Mouse (Mus musculus) frontal cortex, adult 2 months (tissue): ENCODE data around the gene Fmnl2. TPM values are rescaled to one million over a fixed set of nuclear protein-coding genes. Genes with fewer than 3 reads are reported as not detected.

ENCODE experiments used
- DNase-seq, 2 experiments: peaks; one replicate each; pipeline ENCODE4 v3.0.0; 2022; ENCODE audit warnings: low spot score in 1 of 2; ENCODE audit errors: extremely low spot score in 1 of 2
- polyA plus RNA-seq: library from polyadenylated mRNA; depleted of rRNA; stranded (reverse); fragments of >200 nt; gene quantifications from 2 replicates; pipeline ENCODE4 v1.2.3, GENCODE M21; 2012

Fmnl2 gene
- polyA plus RNA-seq, 1 experiment, result 30.1 TPM

DNA sequence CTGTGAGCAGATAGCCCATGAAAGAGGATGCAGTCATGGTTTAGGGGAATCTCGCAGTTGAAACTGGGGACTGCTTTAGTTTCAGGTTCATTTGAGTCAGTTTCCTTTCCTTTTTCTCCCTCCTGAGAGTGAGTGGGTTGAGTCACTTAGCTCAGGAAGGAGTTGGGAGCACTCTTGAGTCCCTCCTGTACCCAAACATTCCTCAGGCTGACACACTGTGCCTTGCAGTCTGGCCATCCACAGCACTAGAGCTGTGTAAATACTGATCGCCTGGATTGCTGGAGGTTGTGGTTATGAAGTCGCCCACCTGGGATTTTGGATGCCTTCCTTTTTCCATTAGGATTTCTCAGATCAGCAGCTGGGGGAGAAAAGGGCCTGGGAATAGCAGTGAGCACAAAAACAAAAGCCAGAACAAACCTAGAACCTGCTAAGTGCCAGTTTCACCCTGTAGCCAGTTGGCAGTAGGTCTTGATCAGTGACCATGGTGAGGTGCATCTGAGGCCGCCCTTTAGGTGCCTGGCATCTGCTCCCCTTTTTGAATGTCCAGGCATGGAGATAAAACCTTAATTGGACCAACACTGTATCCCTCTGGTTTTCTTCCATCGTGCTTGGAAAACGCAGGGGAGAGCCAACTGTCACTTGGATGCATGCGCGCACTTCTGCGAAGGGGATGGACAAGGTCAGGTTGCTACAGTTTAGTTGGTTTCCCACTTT, 4.5 kb downstream of the Fmnl2 start:
- no peak for DNase-seq

DNA sequence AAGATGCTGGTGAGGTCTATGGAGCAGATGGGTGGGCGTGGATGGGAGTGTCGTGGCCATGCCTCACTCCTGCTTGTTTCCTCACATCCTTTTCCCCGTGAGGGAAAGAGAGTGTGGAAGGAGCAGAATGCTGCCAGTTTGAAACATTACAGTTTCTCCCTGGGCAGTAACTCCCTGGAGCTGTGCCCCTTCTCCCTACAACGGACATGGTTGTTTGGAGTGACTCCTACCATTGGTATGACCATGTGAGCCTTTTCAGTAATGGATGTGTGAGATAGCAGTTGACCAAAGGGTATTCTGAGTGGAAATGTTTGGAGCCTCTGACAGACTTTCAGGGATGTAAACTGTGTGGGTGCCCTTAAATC, 5.1 kb downstream of the Fmnl2 start:
- DNase-seq, result no peak

DNA sequence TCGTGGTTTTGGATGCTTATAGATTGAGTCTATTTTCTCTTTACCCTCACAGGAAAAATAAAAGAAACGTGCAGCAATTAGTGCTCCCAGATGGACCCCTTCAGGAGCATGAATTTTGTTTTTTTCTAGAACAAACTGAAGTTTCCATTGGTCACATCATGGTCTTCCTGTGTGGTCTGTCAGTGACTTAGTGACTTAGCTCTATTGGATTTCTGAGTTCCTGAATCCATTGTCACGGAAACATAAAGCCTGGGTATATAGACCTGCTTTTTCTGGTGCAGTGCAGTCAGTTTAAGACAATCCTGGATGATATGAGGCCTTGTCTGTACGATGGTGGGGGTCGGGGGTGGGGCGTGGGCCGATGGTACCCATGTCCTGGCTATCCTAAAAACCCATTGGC, 7.0 kb downstream of the Fmnl2 start:
- DNase-seq, result no peak

DNA sequence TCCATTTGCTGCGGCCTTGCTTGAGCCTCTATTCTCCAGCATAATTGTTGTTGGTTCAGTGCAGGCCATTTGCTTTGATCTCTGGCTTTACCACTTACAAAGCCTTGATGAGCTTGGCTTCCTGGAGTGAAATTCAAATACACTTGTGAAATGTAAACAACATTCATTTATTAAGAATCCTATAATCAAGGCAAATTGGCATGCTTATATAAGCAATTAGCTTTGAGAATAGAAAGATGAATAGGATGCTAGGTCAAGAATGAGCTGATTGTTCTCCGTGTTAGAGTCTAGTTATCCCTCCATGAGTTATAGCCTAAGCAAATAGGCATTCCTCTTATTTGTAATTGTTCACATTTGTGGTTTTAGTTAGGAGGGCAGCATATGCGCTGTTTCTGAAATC, 8.5 kb downstream of the Fmnl2 start:
- DNase-seq, result no peak

DNA sequence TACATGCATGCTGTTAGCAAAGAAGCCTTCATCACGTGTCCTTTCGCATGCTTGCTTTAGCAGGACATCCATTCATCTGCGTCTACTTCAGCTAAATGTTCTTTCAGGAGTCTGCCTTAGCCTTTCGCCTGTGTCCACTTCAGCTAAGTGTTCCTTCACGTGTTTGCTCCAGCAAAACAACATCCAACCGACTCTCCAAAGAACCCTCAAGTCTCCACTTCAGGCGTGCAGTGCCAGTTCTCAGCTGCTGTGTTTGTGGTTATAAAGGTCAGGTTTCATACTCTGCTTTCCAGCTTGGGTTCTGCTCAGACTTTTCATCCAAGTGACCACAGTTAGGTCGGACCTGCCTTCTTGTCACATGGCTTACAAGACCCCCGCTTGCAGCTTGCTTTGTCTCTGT, 10.1 kb downstream of the Fmnl2 start:
- DNase-seq, result no peak

GRCm38 (mm10) chr2:52868181-52868580, 10.5 kb downstream of the Fmnl2 start:
- no peak for DNase-seq

GRCm38 (mm10) chr2:52872636-52873035, 15.0 kb downstream of the Fmnl2 start:
- no peak for DNase-seq

DNA sequence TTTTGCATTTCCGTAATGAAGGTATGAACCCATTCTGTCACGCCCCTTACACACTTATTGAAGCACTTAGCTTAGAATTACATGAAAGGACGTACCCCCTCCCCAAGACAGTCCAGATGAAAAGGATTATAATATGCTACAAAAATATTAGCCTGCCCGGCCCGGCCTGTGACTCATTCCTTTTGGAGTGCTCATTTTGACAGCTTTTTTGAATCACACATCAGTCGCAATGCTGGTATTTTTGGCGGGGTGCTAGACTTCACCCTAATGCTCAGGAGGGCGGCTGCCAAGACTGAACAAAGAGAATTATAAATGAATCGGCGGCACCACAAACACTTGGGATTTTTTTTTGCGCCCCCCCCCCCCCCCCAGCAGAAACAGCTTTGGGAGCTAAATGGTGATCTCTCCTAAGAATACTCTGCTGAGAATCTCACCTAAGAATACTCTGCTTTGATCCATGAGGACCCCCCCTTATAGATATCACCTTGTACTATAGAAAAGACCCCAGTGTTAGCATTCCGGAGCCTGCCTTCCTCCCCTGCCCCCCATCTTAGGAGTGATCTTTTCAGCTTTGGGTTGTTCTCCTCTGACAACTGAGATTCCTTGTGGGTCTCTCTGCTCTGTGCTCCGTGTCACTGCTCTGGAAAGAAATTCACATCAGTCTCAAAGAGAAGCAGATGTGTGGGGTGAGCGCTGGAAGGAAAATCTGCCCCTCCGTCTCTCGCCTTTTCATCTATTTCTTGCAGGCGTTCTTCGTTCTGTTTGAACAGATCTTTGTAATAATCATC, 15.8 kb downstream of the Fmnl2 start:
- peak in 1 of 2 experiments; percentile 57 for DNase-seq

- DNase-seq, result no peak
Observed at GRCm38 (mm10) chr2:52874721-52875120, 17.1 kb downstream of the Fmnl2 start.

DNA sequence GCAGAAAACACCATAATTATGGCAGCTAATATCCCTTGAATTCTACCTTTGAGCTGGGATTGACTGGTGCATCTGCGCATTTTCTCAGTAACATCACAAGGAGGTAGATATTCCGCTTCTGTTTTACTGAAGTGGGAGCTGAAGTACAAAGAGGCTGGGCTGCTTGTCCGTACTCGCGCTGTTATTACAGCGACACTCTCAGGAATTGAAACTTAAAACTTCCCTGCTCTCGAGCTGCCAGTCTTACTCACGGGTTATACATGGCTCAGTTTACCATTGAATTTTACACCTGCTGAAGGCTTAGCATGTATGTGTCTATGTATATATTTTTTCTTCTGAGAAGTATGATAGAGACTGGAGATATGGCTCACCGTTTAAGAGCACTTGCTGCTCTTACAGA, 18.1 kb downstream of the Fmnl2 start:
- DNase-seq, result no peak

DNA sequence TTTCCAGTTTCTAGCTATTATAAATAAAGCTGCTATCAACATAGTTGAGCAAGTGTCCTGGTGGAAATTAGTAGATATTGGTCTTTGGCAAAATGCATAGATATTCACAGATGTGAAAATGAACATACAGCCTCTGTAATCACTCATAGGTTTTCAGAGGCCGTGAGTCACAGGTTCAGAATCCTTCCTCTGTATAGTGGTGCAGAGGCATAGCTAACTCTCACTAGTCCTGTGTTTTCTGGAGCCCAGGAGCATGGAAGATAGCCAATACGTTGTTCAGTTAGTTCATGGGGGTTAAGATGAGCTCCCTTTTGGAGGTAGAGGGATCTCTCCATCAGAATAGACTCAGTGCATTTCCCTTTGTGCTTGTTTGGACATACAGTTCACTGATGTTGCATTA, 25.7 kb downstream of the Fmnl2 start:
- DNase-seq, result no peak

DNA sequence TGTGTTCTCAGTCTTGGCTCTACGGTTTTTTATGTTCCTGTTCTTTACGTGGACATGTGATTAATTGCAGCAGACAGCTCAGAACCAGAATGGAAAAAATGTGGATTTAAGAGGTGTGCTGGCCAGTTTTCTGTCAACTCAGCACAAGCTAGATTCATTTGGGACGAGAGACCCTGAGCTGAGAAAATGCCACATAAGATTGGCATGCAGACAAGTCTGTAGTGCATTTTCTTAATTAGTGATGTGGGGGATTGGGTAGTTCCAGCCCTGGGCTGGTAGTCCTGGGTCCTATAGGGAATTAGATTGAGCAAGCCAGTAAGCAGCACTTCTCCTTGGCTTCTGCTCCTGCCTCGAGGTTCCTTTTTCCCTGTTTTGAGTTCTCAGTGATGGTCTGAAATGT, 26.4 kb downstream of the Fmnl2 start:
- no peak for DNase-seq

- DNase-seq, result no peak
Observed at GRCm38 (mm10) chr2:52885071-52885470, 27.4 kb downstream of the Fmnl2 start.

GRCm38 (mm10) chr2:52887281-52887680, 29.6 kb downstream of the Fmnl2 start:
- DNase-seq, result no peak

DNA sequence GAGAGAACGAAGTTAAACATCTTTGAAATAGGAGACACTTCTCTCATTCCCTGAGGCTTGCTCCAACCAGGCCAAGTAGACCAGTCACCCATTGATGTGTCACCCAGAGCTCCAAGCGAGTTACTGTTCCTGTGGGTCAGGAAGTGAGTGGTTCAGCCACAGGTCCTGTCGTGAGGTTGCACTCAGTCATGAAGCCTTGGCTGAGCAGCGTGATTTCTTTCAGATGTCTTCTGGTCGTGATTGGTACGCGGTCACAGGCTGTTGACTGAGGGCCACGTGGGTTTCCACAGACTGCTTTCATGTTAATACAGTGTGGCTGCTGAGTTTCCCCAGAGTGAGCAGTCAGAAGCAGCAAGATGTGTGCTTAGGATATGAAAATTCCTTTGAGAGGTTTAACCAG, 33.5 kb downstream of the Fmnl2 start:
- no peak for DNase-seq

DNA sequence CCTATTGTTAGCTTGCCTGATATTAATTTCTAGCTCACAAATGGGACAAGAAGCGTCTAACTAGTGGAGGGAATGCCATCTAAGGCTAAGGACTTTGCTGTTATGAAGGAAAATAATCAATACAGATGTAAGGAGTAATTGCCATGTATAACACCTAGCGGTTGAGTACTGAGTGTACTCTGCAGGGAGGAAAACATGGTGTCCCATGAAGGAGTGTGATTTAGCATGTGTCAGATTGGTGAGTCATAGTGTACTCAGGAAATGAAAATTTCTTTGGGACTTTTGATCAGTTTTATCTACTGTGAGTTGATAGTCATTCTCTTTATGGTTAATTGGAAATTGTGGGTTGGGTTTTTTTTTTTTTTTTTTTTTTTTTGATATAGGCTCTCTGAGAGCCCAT, 34.1 kb downstream of the Fmnl2 start:
- no peak for DNase-seq

DNA sequence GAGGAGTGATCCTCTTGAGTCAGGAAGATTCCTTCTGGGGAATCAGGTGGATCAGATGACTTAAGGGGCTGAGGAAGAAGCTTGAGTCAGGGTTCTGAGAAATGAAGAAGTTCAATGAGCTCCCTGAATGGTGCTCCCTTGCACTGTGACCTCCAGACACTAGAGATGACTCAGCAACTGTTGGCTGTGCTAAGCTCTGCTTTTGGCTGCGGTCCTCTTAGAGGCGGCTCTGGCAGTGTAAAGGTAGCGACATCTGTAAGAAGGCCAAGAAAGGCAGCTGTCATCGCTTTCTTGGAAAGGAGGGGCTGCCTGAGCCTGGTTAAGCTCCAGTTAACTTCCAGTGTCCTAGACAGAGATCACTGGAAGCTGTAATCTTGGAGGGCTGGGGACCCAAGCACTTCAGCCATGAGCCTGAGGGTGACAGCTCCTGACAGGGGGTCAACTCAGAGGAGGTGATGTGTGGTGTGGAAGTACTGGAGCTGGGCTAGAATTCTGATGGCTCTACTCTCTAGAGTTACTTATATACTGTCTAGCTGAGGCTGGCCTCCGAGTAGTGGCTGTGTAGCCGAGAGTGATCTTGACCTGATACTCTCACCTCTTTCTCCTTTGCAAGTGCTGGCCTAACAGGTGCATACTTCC, 37.4 kb downstream of the Fmnl2 start:
- no peak for DNase-seq

DNA sequence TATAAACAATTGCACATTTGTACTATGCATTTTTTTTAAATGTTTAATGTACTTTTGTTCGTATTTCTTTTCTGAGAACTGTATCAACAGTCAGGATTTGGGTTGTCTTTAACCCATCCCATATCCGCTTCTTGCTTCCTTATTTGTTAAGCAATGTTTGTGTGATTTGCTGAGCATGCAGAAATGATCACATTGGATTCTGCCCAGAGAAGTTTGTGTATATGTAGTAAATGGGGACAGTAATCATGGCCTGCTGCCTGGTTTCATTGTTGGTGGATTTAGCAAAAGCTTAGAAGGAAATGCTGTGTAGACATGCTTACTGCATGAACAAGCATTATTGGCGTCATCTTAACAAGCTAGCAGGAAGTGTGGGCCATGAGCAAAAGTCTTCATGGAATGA, 39.3 kb downstream of the Fmnl2 start:
- no peak for DNase-seq

- no peak for DNase-seq
Observed at GRCm38 (mm10) chr2:52900780-52901179, 43.1 kb downstream of the Fmnl2 start.

DNA sequence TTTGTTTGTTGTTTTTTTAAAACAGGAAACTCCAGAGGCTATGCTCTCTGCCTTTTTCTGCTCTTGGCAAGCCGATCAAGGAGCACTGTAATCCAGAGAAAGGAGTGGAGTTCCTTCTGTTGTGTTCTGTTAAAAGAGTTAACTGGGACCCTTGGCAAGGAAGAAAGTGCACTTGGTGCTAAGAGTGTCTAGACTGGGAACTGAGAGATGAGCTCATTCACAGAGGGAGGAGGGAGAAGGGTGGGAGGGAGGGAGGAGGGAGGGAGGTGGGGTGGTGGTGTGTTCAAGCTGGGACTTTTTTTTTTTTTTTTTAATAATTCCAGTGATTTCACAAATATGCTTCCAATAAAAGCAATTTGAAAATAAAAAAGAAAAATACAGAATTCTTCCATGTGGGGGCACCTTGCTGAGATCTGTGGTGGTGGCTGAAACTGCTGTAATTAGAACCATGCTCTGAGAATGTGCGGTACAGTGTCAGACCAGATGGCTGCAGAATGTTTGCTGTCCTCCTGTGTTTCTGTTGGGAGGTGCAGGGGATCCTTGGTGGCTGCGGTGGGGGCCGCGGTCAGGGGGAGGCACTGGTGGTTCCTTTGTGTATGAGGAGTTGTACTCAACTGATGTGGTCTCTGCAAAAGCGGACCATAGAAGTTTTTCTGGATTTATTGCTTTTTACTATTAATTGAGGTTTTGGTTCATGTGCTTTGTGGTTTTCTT, 43.8 kb downstream of the Fmnl2 start:
- DNase-seq, result peak in 1 of 2 experiments; percentile 47

GRCm38 (mm10) chr2:52902456-52902855, 44.8 kb downstream of the Fmnl2 start:
- DNase-seq, result no peak
